Mouse (Mus musculus) layer of hippocampus, adult 18-20 months (tissue): Measurements from ENCODE around the gene Hmcn1. TPM values are rescaled to one million over a fixed set of nuclear protein-coding genes. Genes with fewer than 3 reads are reported as not detected.

Source experiments
- DNase-seq, 2 experiments: peaks; one replicate each; pipeline ENCODE4 v3.0.0; 2022; ENCODE audit warnings: low spot score in 2 of 2
- total RNA-seq, 2 experiments: library from RNA; stranded (reverse); gene quantifications; 2 replicates each; pipeline ENCODE4 v1.2.3; 2021

The Hmcn1 gene
- total RNA-seq, 2 experiments from 2014 or later: 1.5 to 2.1 TPM

- no peak for DNase-seq
These were observed 107.0 kb downstream of the Hmcn1 start for GRCm38 (mm10) chr1:150886267-150886666.

- peak in 1 of 2 experiments; percentile 12 for DNase-seq
These were observed 114.8 kb downstream of the Hmcn1 start for GRCm38 (mm10) chr1:150878421-150878820.

GRCm38 (mm10) chr1:150877920-150878319, 115.3 kb downstream of the Hmcn1 start:
- peak in 1 of 2 experiments; percentile 13 for DNase-seq

- no peak for DNase-seq
These were observed 119.2 kb downstream of the Hmcn1 start for GRCm38 (mm10) chr1:150874025-150874424.

- no peak for DNase-seq
These were observed 120.0 kb downstream of the Hmcn1 start for GRCm38 (mm10) chr1:150873231-150873630.

GRCm38 (mm10) chr1:150872105-150872504, 121.1 kb downstream of the Hmcn1 start:
- no peak for DNase-seq

GRCm38 (mm10) chr1:150869189-150869588, 124.0 kb downstream of the Hmcn1 start:
- DNase-seq: no peak

- no peak for DNase-seq
These were observed 126.6 kb downstream of the Hmcn1 start for GRCm38 (mm10) chr1:150866615-150867014.

- DNase-seq: no peak
These were observed 135.5 kb downstream of the Hmcn1 start for GRCm38 (mm10) chr1:150857779-150858178.

- no peak for DNase-seq
These were observed 159.8 kb downstream of the Hmcn1 start for GRCm38 (mm10) chr1:150833448-150833847.

- DNase-seq: no peak
These were observed 163.4 kb downstream of the Hmcn1 start for GRCm38 (mm10) chr1:150829851-150830250.

- DNase-seq: no peak
These were observed 166.1 kb downstream of the Hmcn1 start for GRCm38 (mm10) chr1:150827169-150827568.

GRCm38 (mm10) chr1:150824334-150825005, 168.8 kb downstream of the Hmcn1 start:
- DNase-seq: no peak

- no peak for DNase-seq
These were observed 177.0 kb downstream of the Hmcn1 start for GRCm38 (mm10) chr1:150816035-150816807.

- DNase-seq: no peak
These were observed 178.3 kb downstream of the Hmcn1 start for GRCm38 (mm10) chr1:150814917-150815316.

- DNase-seq: no peak
These were observed 179.9 kb downstream of the Hmcn1 start for GRCm38 (mm10) chr1:150813381-150813780.

GRCm38 (mm10) chr1:150806864-150807263, 186.4 kb downstream of the Hmcn1 start:
- DNase-seq: no peak

GRCm38 (mm10) chr1:150805466-150805865, 187.8 kb downstream of the Hmcn1 start:
- no peak for DNase-seq

- DNase-seq: no peak
These were observed 188.8 kb downstream of the Hmcn1 start for GRCm38 (mm10) chr1:150804235-150805099.

- DNase-seq: no peak
These were observed 190.6 kb downstream of the Hmcn1 start for GRCm38 (mm10) chr1:150802642-150803041.

GRCm38 (mm10) chr1:150800611-150801263, 192.5 kb downstream of the Hmcn1 start:
- DNase-seq: no peak
